Comparison of ENCODE assay signal across 11 mouse cellular contexts in genomic region chr13:36497346-36497745, GRCm38 (mm10).
DNase-seq lines count a peak whose midpoint lies in the region; ATAC-seq and TF ChIP-seq lines count a peak whose summit lies in the region.
"Had no signal": no experiment of that assay in that cellular context is flagged by ENCODE, and none has a peak within 500 bp of the region (broad histone marks: within the 10 kb centered on the region; RNA-seq: fewer than 3 reads in every experiment).

No protein-coding gene starts in this region.

- H3K9ac ChIP-seq in MEL (ENCODE audit: control insufficient read depth, low read depth, low read length, poor library complexity, severe bottlenecking) = no peak overlapping the region
- no peak overlapping the region for H3K9ac ChIP-seq in forebrain, embryonic 15.5 days (replicated peaks)
- H3K9ac ChIP-seq in midbrain, embryonic 15.5 days = no peak overlapping the region
- H3K9ac ChIP-seq: embryonic facial prominence, embryonic 13.5 days; liver, embryonic 15.5 days had no signal

- H3K79me2 ChIP-seq in MEL (ENCODE audit: control insufficient read depth, insufficient read depth, low read length, poor library complexity) = no peaks in the 10 kb centered on the region

- peak; percentile 44 for DNase-seq in MEL (ENCODE audit: low read depth, low spot score)
- peak; percentile 49 to 54 for DNase-seq in adrenal gland, adult 18-20 months (ENCODE audit: low spot score in 2 of 2)
- peak; percentile 11 for DNase-seq in fat pad, adult 2 months (ENCODE audit: extremely low read depth, low read depth, low spot score)
- peak; percentile 73 for DNase-seq in kidney, postnatal 14 days
- no peak for DNase-seq in spleen, adult 12 weeks (ENCODE audit: low spot score)

- H3K4me2 ChIP-seq in forebrain, embryonic 15.5 days (replicated peaks) = no peak overlapping the region
- no peak overlapping the region for H3K4me2 ChIP-seq in midbrain, embryonic 15.5 days
- H3K4me2 ChIP-seq: embryonic facial prominence, embryonic 13.5 days; liver, embryonic 15.5 days had no signal

- no peak for TF ChIP-seq POLR2A in MEL (IDR thresholded peaks at IDR 0.05; ENCODE audit: control insufficient read depth in 1 of 2, insufficient read depth in 1 of 2, low read depth in 1 of 2, low read length in 2 of 2, poor library complexity in 1 of 2)

- H3K36me3 ChIP-seq in MEL (ENCODE audit: control insufficient read depth in 1 of 2, insufficient read depth in 2 of 2, low read length in 2 of 2) = no peaks in the 10 kb centered on the region; a peak in 1 of 4 replicates
- no peaks in the 10 kb centered on the region for H3K36me3 ChIP-seq in forebrain, embryonic 15.5 days
- no peaks in the 10 kb centered on the region for H3K36me3 ChIP-seq in midbrain, embryonic 15.5 days (replicated peaks)
- H3K36me3 ChIP-seq: embryonic facial prominence, embryonic 13.5 days; liver, embryonic 15.5 days had no signal

- no peak for TF ChIP-seq RAD21 in MEL (IDR thresholded peaks at IDR 0.05; ENCODE audit: low read depth, low read length)

- H3K4me1 ChIP-seq in MEL (ENCODE audit: control insufficient read depth in 1 of 2, insufficient read depth in 2 of 2, low read length in 2 of 2) = no peaks in the 10 kb centered on the region
- peaks cover 18% of the 10 kb centered on the region for H3K4me1 ChIP-seq in forebrain, embryonic 15.5 days
- peaks cover 8% of the 10 kb centered on the region; the same call in 1 of the 2 replicates for H3K4me1 ChIP-seq in midbrain, embryonic 15.5 days
- H3K4me1 ChIP-seq: embryonic facial prominence, embryonic 13.5 days; liver, embryonic 15.5 days had no signal

- no peaks in the 10 kb centered on the region for H3K9me3 ChIP-seq in MEL (replicated peaks; ENCODE audit: insufficient read depth, low read length)
- no peaks in the 10 kb centered on the region for H3K9me3 ChIP-seq in forebrain, embryonic 15.5 days
- 0 out of 2 replicates have a peak, but pooled peaks cover 4% of the 10 kb centered on the region for H3K9me3 ChIP-seq in midbrain, embryonic 15.5 days
- H3K9me3 ChIP-seq: embryonic facial prominence, embryonic 13.5 days; liver, embryonic 15.5 days had no signal

- H3K27me3 ChIP-seq in MEL (ENCODE audit: control insufficient read depth in 1 of 2, insufficient read depth in 2 of 2, low read length in 2 of 2) = no peaks in the 10 kb centered on the region
- no peaks in the 10 kb centered on the region for H3K27me3 ChIP-seq in forebrain, embryonic 15.5 days
- no peaks in the 10 kb centered on the region for H3K27me3 ChIP-seq in midbrain, embryonic 15.5 days (replicated peaks)
- H3K27me3 ChIP-seq: embryonic facial prominence, embryonic 13.5 days; liver, embryonic 15.5 days had no signal

- no peak for TF ChIP-seq CTCF in MEL (IDR thresholded peaks at IDR 0.05 in 2 of 3, conservative IDR thresholded peaks at IDR 0.05 in 1 of 3; ENCODE audit: control insufficient read depth in 1 of 3, insufficient read depth in 1 of 3, low read depth in 2 of 3, low read length in 3 of 3, poor library complexity in 1 of 3, severe bottlenecking in 1 of 3)

- TF ChIP-seq EP300 in MEL (IDR thresholded peaks at IDR 0.05; ENCODE audit: low read depth in 1 of 2, low read length in 2 of 2) = no peak

- WGBS in forebrain, embryonic 15.5 days = 73% methylated on average over 4 of the region's 4 CpGs
- WGBS in midbrain, embryonic 15.5 days = 73% methylated on average over 4 of the region's 4 CpGs

- no peak overlapping the region for H3K27ac ChIP-seq in MEL (ENCODE audit: control insufficient read depth, low read depth, low read length)
- H3K27ac ChIP-seq in forebrain, embryonic 15.5 days (replicated peaks) = no peak overlapping the region
- H3K27ac ChIP-seq in midbrain, embryonic 15.5 days = no peak overlapping the region
- H3K27ac ChIP-seq: embryonic facial prominence, embryonic 13.5 days; liver, embryonic 15.5 days; stomach, postnatal 0 days had no signal

- no peak overlapping the region for H3K4me3 ChIP-seq in MEL (ENCODE audit: control insufficient read depth in 1 of 2, insufficient read depth in 1 of 2, low read depth in 2 of 2, low read length in 2 of 2)
- no peak overlapping the region for H3K4me3 ChIP-seq in forebrain, embryonic 15.5 days
- H3K4me3 ChIP-seq in midbrain, embryonic 15.5 days = no peak overlapping the region
- H3K4me3 ChIP-seq: embryonic facial prominence, embryonic 13.5 days; liver, embryonic 15.5 days had no signal

- no peak for ATAC-seq in megakaryocyte-erythroid progenitor cell, adult 5-6 weeks (replicated peaks; ENCODE audit: low FRiP score, low TSS enrichment, poor library complexity, severe bottlenecking)
- ATAC-seq in forebrain, embryonic 15.5 days (replicated peaks) = no peak
- no peak for ATAC-seq in midbrain, embryonic 15.5 days (replicated peaks)

TF ChIP-seq in MEL, 35 proteins besides CTCF, POLR2A, EP300 and RAD21:
- TF ChIP-seq KAT2A (conservative IDR thresholded peaks at IDR 0.05; ENCODE audit: low read depth, low read length) = no peak
- no peak for TF ChIP-seq TCF12 (IDR thresholded peaks at IDR 0.05; ENCODE audit: low read depth, low read length)
- TF ChIP-seq ZNF384 (IDR thresholded peaks at IDR 0.05; ENCODE audit: low read depth, low read length) = no peak
- no peak for TF ChIP-seq ZKSCAN1 (IDR thresholded peaks at IDR 0.05; ENCODE audit: low read depth, low read length)
- no peak for TF ChIP-seq TAL1 (IDR thresholded peaks at IDR 0.05; ENCODE audit: low read length)
- no peak for TF ChIP-seq MEF2A (IDR thresholded peaks at IDR 0.05; ENCODE audit: extremely low read depth, insufficient replicate concordance, low read depth, low read length, poor library complexity, severe bottlenecking)
- no peak for TF ChIP-seq ELF1 (IDR thresholded peaks at IDR 0.05; ENCODE audit: low read depth, low read length)
- TF ChIP-seq GATA1 (IDR thresholded peaks at IDR 0.05; ENCODE audit: low read depth, low read length) = no peak
- TF ChIP-seq ETS1 (IDR thresholded peaks at IDR 0.05; ENCODE audit: low read depth, low read length) = no peak
- TF ChIP-seq SIN3A (IDR thresholded peaks at IDR 0.05; ENCODE audit: low read length) = no peak
- no peak for TF ChIP-seq SMC3 (IDR thresholded peaks at IDR 0.05; ENCODE audit: low read depth, low read length)
- no peak for TF ChIP-seq POLR2AphosphoS5 (IDR thresholded peaks at IDR 0.05; ENCODE audit: borderline replicate concordance, low read depth, low read length)
- TF ChIP-seq CHD2 (IDR thresholded peaks at IDR 0.05; ENCODE audit: low read length) = no peak
- no peak for TF ChIP-seq NRF1 (IDR thresholded peaks at IDR 0.05; ENCODE audit: insufficient read depth, low read depth, low read length, poor library complexity, severe bottlenecking)
- no peak for TF ChIP-seq ZMIZ1 (IDR thresholded peaks at IDR 0.05; ENCODE audit: low read depth, low read length)
- no peak for TF ChIP-seq MAX (IDR thresholded peaks at IDR 0.05; ENCODE audit: low read length)
- no peak for TF ChIP-seq GABPA (IDR thresholded peaks at IDR 0.05; ENCODE audit: low read depth, low read length)
- TF ChIP-seq MYB (IDR thresholded peaks at IDR 0.05; ENCODE audit: low read depth, low read length) = no peak
- TF ChIP-seq RCOR1 (IDR thresholded peaks at IDR 0.05; ENCODE audit: low read depth, low read length) = no peak
TF ChIP-seq in MEL: peak in this region for 0.
